Mouse (Mus musculus) myocyte (in vitro differentiated cells): ENCODE data around the gene Mindy3. TPM values are rescaled to one million over a fixed set of nuclear protein-coding genes. Genes with fewer than 3 reads are reported as not detected.

Source experiments
- H3K27me3 ChIP-seq: one replicate; pipeline ENCODE4 v1.6.1; 2011; ENCODE audit not compliant: control insufficient read depth, insufficient read depth, insufficient read length
- H3K36me3 ChIP-seq: one replicate; pipeline ENCODE4 v1.6.1; 2011; ENCODE audit not compliant: control insufficient read depth, insufficient read depth
- H3K4me2 ChIP-seq: one replicate; pipeline ENCODE4 v1.6.1; 2011; ENCODE audit warnings: low read depth, control low read depth
- H3K4me3 ChIP-seq: one replicate; pipeline ENCODE4 v1.5.1; 2011; ENCODE audit warnings: mild to moderate bottlenecking, control low read depth, moderate library complexity
- H3K79me2 ChIP-seq: one replicate; pipeline ENCODE4 v1.6.1; 2011; ENCODE audit not compliant: control insufficient read depth, insufficient read depth
- H3ac ChIP-seq: one replicate; pipeline ENCODE4 v1.6.1; 2011; ENCODE audit not compliant: control insufficient read depth, insufficient read length
- CEBPB ChIP-seq: IDR thresholded peaks from 2 replicates; pipeline ENCODE4 v1.6.1; 2011; ENCODE audit warnings: mild to moderate bottlenecking, moderate library complexity; ENCODE audit not compliant: poor library complexity, insufficient read depth, severe bottlenecking
- E2F4 ChIP-seq: IDR thresholded peaks from one replicate; pipeline ENCODE4 v1.6.1; 2011; ENCODE audit warnings: mild to moderate bottlenecking, control low read depth, moderate library complexity; ENCODE audit not compliant: insufficient read depth
- MAX ChIP-seq: IDR thresholded peaks from one replicate; pipeline ENCODE4 v1.6.1; 2011; ENCODE audit warnings: low read depth, mild to moderate bottlenecking, control low read depth
- MYOD1 ChIP-seq, 3 experiments: IDR thresholded peaks; one replicate each; pipeline ENCODE4 v1.6.1; 2011; ENCODE audit warnings: control low read depth in 2 of 3, low read depth in 2 of 3, mild to moderate bottlenecking in 2 of 3, moderate library complexity in 1 of 3; ENCODE audit not compliant: insufficient read length in 2 of 3, control insufficient read depth in 1 of 3
- MYOG ChIP-seq, 3 experiments: IDR thresholded peaks; one replicate each; pipeline ENCODE4 v1.6.1; 2011; ENCODE audit warnings: control low read depth in 2 of 3, low read depth in 2 of 3, mild to moderate bottlenecking in 2 of 3; ENCODE audit not compliant: insufficient read length in 2 of 3, control insufficient read depth in 1 of 3, insufficient read depth in 1 of 3
- POLR2A ChIP-seq: IDR thresholded peaks from one replicate; pipeline ENCODE4 v1.6.1; 2011; ENCODE audit warnings: low read depth, mild to moderate bottlenecking, control low read depth, moderate library complexity; ENCODE audit not compliant: insufficient read length
- POLR2AphosphoS2 ChIP-seq: IDR thresholded peaks from one replicate; pipeline ENCODE4 v1.6.1; 2011; ENCODE audit warnings: low read depth, control low read depth; ENCODE audit not compliant: insufficient read length
- REST ChIP-seq: IDR thresholded peaks from one replicate; pipeline ENCODE4 v1.6.1; 2011; ENCODE audit warnings: mild to moderate bottlenecking, control low read depth, moderate library complexity; ENCODE audit not compliant: insufficient read depth, insufficient read length
- SRF ChIP-seq: IDR thresholded peaks from one replicate; pipeline ENCODE4 v1.6.1; 2011; ENCODE audit warnings: low read depth; ENCODE audit not compliant: control insufficient read depth, insufficient read length
- TCF12 ChIP-seq: IDR thresholded peaks from one replicate; pipeline ENCODE4 v1.6.1; 2011; ENCODE audit warnings: mild to moderate bottlenecking, control low read depth; ENCODE audit not compliant: poor library complexity, insufficient read depth, severe bottlenecking
- TCF3 ChIP-seq: IDR thresholded peaks from one replicate; pipeline ENCODE4 v1.6.1; 2011; ENCODE audit warnings: low read depth, control low read depth; ENCODE audit not compliant: insufficient read length
- USF1 ChIP-seq: IDR thresholded peaks from one replicate; pipeline ENCODE4 v1.6.1; 2011; ENCODE audit warnings: low read depth, mild to moderate bottlenecking, control low read depth, moderate library complexity
- polyA plus RNA-seq: library from polyadenylated mRNA; unstranded; fragments of >200 nt; fragmentation: generic; extraction: Trizol; gene quantifications from one replicate; pipeline ENCODE4 v1.2.1, GENCODE M21; 2012; ENCODE audit warnings: missing spikeins

Gene Mindy3
- polyA plus RNA-seq, 1 experiment = 19.1 TPM

DNA sequence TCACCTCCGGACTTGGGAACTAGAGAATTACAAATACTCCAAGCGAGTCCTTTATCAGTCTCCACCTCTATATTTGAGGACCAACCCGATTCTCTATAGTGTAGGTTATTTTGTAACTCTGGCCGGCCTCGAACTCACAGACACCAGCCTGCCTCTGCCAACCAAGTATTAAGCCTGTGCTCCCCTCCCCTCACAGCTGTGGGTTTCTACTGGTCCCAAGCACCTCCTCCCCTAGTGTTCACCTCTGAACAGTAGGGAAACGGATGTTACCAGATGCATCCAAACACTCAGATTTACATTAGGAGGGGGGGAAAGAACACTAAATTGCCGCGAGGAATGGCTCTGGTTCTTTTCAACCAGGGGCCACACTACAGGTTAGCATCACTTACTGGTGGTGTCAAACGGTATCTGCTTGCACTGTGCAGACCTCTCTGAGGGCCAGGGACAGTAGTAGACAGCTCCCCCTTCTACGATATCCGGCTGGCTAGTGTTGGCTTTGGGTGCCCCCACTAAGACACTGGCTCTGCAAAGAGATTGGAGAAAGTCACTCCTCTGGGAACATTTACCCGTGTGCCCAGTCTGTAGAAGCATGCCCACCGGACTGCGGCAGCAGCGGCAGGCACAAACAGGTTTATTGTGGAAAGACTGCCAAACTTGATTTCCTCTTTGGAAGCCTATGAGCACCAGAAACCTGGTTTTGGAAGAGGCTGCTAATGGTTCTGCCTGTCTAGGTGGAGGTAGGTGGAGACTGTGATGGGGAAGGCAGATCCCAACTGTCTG is 118.6 kb downstream of the Mindy3 start:
- H3K4me2 ChIP-seq = no peak overlapping the region
- H3K4me3 ChIP-seq = no peak overlapping the region
- TF ChIP-seq TCF12 (no peak), POLR2A (no peak), MAX (no peak), E2F4 (no peak), REST (no peak), POLR2AphosphoS2 (no peak), SRF (no peak)
- peaks cover 16% of the 10 kb centered on the region for H3K27me3 ChIP-seq
- H3K36me3 ChIP-seq = no peaks in the 10 kb centered on the region
- H3K79me2 ChIP-seq = no peaks in the 10 kb centered on the region
- H3ac ChIP-seq = no peak overlapping the region

DNA sequence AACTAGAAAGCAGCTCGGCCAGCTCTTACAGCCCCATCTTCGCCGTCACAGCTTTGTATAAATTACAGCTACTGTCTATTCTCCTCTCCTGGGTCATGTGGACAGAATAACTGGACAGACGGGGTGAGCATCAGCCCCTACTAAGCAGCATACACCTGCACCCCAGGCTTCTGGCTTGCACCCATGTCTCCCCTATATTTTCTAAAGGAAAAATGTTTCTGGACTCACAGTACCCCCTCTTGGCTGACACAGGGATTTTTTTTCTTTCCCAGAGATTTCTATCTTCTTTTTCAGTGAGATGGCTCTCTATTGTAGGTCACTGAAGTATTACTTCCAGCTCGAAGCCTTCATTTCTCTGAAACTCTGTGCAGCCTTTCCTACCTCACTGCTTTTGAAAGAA is 122.0 kb downstream of the Mindy3 start:
- H3ac ChIP-seq = no peak overlapping the region
- TF ChIP-seq POLR2AphosphoS2 (no peak), TCF3 (no peak), POLR2A (no peak), MYOD1 (IDR thresholded peaks at IDR 0.05; ENCODE audit: control insufficient read depth in 1 of 3, insufficient read length in 2 of 3, low read depth in 2 of 3) (no peak), MAX (no peak), MYOG (IDR thresholded peaks at IDR 0.05; ENCODE audit: control insufficient read depth in 1 of 3, insufficient read depth in 1 of 3, insufficient read length in 2 of 3, low read depth in 2 of 3) (no peak), USF1 (no peak), TCF12 (no peak), E2F4 (no peak), SRF (no peak), CEBPB (no peak), REST (no peak)
- H3K4me3 ChIP-seq = no peak overlapping the region
- no peak overlapping the region for H3K4me2 ChIP-seq
- no peaks in the 10 kb centered on the region for H3K36me3 ChIP-seq
- peaks cover 22% of the 10 kb centered on the region for H3K27me3 ChIP-seq
- H3K79me2 ChIP-seq = no peaks in the 10 kb centered on the region

Other genes with a start within 250 kb of the Mindy3 start
- 0.08 TPM for gene Itga8, start 117.5 kb downstream of the Mindy3 start, polyA plus RNA-seq